Mouse (Mus musculus) left cerebral cortex, postnatal 10 days (tissue): Measurements from ENCODE around the gene Tnpo2. TPM values are rescaled to one million over a fixed set of nuclear protein-coding genes. Genes with fewer than 3 reads are reported as not detected.
A peak's percentile ranks its signal among the peaks of the same experiment; 100 is the strongest.

Source experiments
- DNase-seq, 2 experiments: peaks; one replicate each; pipeline ENCODE4 v3.0.0; 2021 to 2022; ENCODE audit warnings: low spot score in 2 of 2, mixed read lengths in 1 of 2; ENCODE audit errors: extremely low spot score in 1 of 2
- intact Hi-C: fragments of 180-260 bp; cut with DNase I; formaldehyde crosslinking; loops from one replicate; pipeline ENCODE4 v1.15.1; 2025
- microRNA-seq: library from miRNA; unstranded; fragments of <30 nt; microRNA quantifications from one replicate; pipeline ENCODE4 v1.2.0, GENCODE M21; 2022
- total RNA-seq, 2 experiments: library from RNA; stranded (reverse); gene quantifications; 2 replicates each; pipeline ENCODE4 v1.2.3; 2021

The Tnpo2 gene
- total RNA-seq, 2 experiments from 2014 or later: 168 to 193 TPM

- no peak for DNase-seq
- intact Hi-C loops: no loop called here
Observed at GRCm38 (mm10) chr8:85088771-85089170, 52.1 kb downstream of the Tnpo2 start.

- DNase-seq: no peak
- intact Hi-C loops: no loop called here
Observed at GRCm38 (mm10) chr8:85090856-85091255, 54.1 kb downstream of the Tnpo2 start.

- intact Hi-C loops: no loop called here
- peak in 1 of 2 experiments; percentile 28 for DNase-seq
Observed at GRCm38 (mm10) chr8:85091526-85092090, 54.9 kb downstream of the Tnpo2 start.

GRCm38 (mm10) chr8:85095051-85095450, 58.3 kb downstream of the Tnpo2 start:
- no peak for DNase-seq
- intact Hi-C loops: no loop called here

- intact Hi-C loops: no loop called here
- no peak for DNase-seq
Observed at GRCm38 (mm10) chr8:85095566-85095965, 58.9 kb downstream of the Tnpo2 start.

- intact Hi-C loops: no loop called here
- DNase-seq: no peak
Observed at GRCm38 (mm10) chr8:85096196-85096595, 59.5 kb downstream of the Tnpo2 start.

GRCm38 (mm10) chr8:85096850-85097249, 60.1 kb downstream of the Tnpo2 start:
- intact Hi-C loops: no loop called here

GRCm38 (mm10) chr8:85100076-85100665, 63.5 kb downstream of the Tnpo2 start:
- intact Hi-C loops: no loop called here
- no peak for DNase-seq

More at GRCm38 (mm10) chr8:85096850-85097249, 60.1 kb downstream of the Tnpo2 start:
- no peak for DNase-seq

Small RNAs within 50 kb of the gene (microRNA-seq; reads per million reads assigned to microRNA genes)
- gene Mir7070: 17.2 reads per million, percentile 37 among the genes with 10 or more reads in this experiment

Other genes starting within 250 kb of the Tnpo2 start
- gene Nfix, start 236.6 kb upstream of the Tnpo2 start, total RNA-seq: 100 to 1,000 TPM; 397 to 441 TPM
- gene Dand5, start 214.1 kb upstream of the Tnpo2 start, total RNA-seq: 1 to 10 TPM; 7.4 to 8.3 TPM
- gene Gadd45gip1, start 205.4 kb upstream of the Tnpo2 start, total RNA-seq: 10 to 100 TPM; 20.6 to 21.3 TPM
- 10 to 100 TPM; 57.0 to 60.1 TPM for gene Rad23a, start 196.2 kb upstream of the Tnpo2 start, total RNA-seq
- gene Calr, start 190.0 kb upstream of the Tnpo2 start, total RNA-seq: 100 to 1,000 TPM; 455 to 481 TPM
- 10 to 100 TPM; 59.5 to 65.8 TPM for gene Farsa, start 179.9 kb upstream of the Tnpo2 start, total RNA-seq
- 10 to 100 TPM; 19.3 to 22.8 TPM for gene Syce2, start 164.8 kb upstream of the Tnpo2 start, total RNA-seq
- gene Gcdh, start 143.0 kb upstream of the Tnpo2 start, total RNA-seq: 10 to 100 TPM; 29.4 to 36.6 TPM
- gene Klf1, start 135.0 kb upstream of the Tnpo2 start, total RNA-seq: not detected
- gene Dnase2a, start 128.4 kb upstream of the Tnpo2 start, total RNA-seq: 1 to 10 TPM; 2.5 to 2.9 TPM
- 100 to 1,000 TPM; 183 to 187 TPM for gene Mast1, start 99.6 kb upstream of the Tnpo2 start, total RNA-seq
- 1 to 10 TPM; 4.2 to 4.6 TPM for gene Rtbdn, start 89.9 kb upstream of the Tnpo2 start, total RNA-seq
- gene Gm49661, start 67.5 kb upstream of the Tnpo2 start, total RNA-seq: not detected
- 100 to 1,000 TPM; 507 to 518 TPM for gene Prdx2, start 67.3 kb upstream of the Tnpo2 start, total RNA-seq
- 10 to 100 TPM; 41.0 to 44.2 TPM for gene Rnaseh2a, start 67.1 kb upstream of the Tnpo2 start, total RNA-seq
- gene Junb, start 58.2 kb upstream of the Tnpo2 start, total RNA-seq: 10 to 100 TPM; 29.9 to 33.0 TPM
- 10 to 100 TPM; 13.4 to 13.9 TPM for gene Hook2, start 46.3 kb upstream of the Tnpo2 start, total RNA-seq
- not detected for gene Best2, start 22.4 kb upstream of the Tnpo2 start, total RNA-seq
- gene Asna1, start 11.6 kb upstream of the Tnpo2 start, total RNA-seq: 100 to 1,000 TPM; 111 to 113 TPM
- gene Trir, start 10.1 kb upstream of the Tnpo2 start, total RNA-seq: 100 to 1,000 TPM; 139 to 145 TPM
- 10 to 100 TPM; 60.1 to 63.5 TPM for gene Fbxw9, start 23.1 kb downstream of the Tnpo2 start, total RNA-seq
- not detected for gene Gm5741, start 31.1 kb downstream of the Tnpo2 start, total RNA-seq
- 10 to 100 TPM; 72.3 to 78.4 TPM for gene Dhps, start 34.8 kb downstream of the Tnpo2 start, total RNA-seq
- 10 to 100 TPM; 54.3 to 60.4 TPM for gene Wdr83os, start 43.8 kb downstream of the Tnpo2 start, total RNA-seq
- 10 to 100 TPM; 24.8 to 28.9 TPM for gene Wdr83, start 44.4 kb downstream of the Tnpo2 start, total RNA-seq
- 10 to 100 TPM; 35.6 to 37.2 TPM for gene Man2b1, start 46.4 kb downstream of the Tnpo2 start, total RNA-seq
- gene Zfp791, start 86.2 kb downstream of the Tnpo2 start, total RNA-seq: 1 to 10 TPM; 5.6 to 6.0 TPM
- gene Cks1brt, start 115.0 kb downstream of the Tnpo2 start, total RNA-seq: not detected
- not detected for gene Olfr371, start 189.1 kb downstream of the Tnpo2 start, total RNA-seq